Mouse (Mus musculus): Measurements from ENCODE around the gene Dph3. TPM values are rescaled to one million over a fixed set of nuclear protein-coding genes. Genes with fewer than 3 reads are reported as not detected.

Dph3 gene
- polyA plus RNA-seq, 1 experiment: 19.5 TPM

DNA sequence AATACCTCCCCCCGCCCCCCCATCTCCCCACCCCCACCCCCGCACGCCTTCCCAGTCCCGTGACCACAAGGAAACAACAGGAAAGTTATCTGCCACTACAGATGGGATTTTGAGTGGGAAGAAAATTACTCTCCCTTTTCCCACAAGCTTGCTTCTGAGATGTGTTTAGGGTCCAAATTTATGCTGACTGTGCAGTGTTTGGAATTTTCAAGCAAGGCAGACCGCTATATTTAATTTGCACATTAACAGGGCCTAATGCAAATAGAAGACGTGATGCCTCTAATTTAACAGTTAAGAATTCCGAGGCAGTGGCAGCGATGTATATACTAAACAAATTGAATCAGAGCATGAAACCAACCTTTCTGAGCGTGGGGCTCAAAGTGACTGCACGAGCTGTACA is 30.7 kb downstream of the Dph3 start:
- WGBS: 93% methylated on average over 10 of the region's 10 CpGs
- Histone ChIP-seq H3K4me1 (replicated peaks; ENCODE audit: control insufficient read depth, insufficient read depth, low read length) (no peaks in the 10 kb centered on the region), H3K27ac (ENCODE audit: control insufficient read depth, insufficient read depth, low read length) (no peak overlapping the region), H3K36me3 (ENCODE audit: control insufficient read depth, insufficient read depth, low read length) (no peaks in the 10 kb centered on the region), H3K27me3 (ENCODE audit: control insufficient read depth, insufficient read depth, low read length) (no peaks in the 10 kb centered on the region), H3K4me3 (ENCODE audit: control insufficient read depth, insufficient read depth, low read length) (no peak overlapping the region)
- DNase-seq: no peak
- TF ChIP-seq CTCF (IDR thresholded peaks at IDR 0.05; ENCODE audit: borderline replicate concordance, control insufficient read depth, extremely low read depth, insufficient read depth, low read length, poor library complexity) (no peak), POLR2A (IDR thresholded peaks at IDR 0.05; ENCODE audit: control insufficient read depth, extremely low read depth, insufficient read depth, low read length, poor library complexity) (no peak)

DNA sequence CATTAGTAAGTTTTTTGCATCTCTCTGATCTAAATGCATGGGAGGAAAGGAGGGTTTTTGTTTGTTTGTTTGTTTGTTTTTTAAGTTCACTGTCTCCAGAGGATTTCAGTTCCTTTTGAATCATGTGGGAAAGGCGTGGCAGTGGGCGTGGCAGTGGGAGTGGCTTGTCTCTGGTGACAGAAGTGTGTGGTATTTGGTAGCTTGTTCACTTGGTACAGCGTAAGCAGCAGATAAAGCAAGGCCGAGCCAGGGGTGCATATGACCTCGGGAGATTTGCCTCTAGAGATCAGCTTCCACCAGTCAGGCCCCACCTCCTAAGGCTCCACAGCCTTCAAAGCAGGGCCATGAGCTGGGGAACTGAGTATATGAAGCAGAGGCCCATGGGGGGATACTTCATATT is 31.6 kb downstream of the Dph3 start:
- WGBS: 90% methylated on average over 5 of the region's 5 CpGs
- DNase-seq: no peak
- Histone ChIP-seq H3K4me3 (ENCODE audit: control insufficient read depth, insufficient read depth, low read length) (no peak overlapping the region), H3K27ac (ENCODE audit: control insufficient read depth, insufficient read depth, low read length) (no peak overlapping the region), H3K27me3 (ENCODE audit: control insufficient read depth, insufficient read depth, low read length) (no peaks in the 10 kb centered on the region), H3K4me1 (replicated peaks; ENCODE audit: control insufficient read depth, insufficient read depth, low read length) (no peaks in the 10 kb centered on the region), H3K36me3 (ENCODE audit: control insufficient read depth, insufficient read depth, low read length) (no peaks in the 10 kb centered on the region)
- TF ChIP-seq CTCF (IDR thresholded peaks at IDR 0.05; ENCODE audit: borderline replicate concordance, control insufficient read depth, extremely low read depth, insufficient read depth, low read length, poor library complexity) (no peak), POLR2A (IDR thresholded peaks at IDR 0.05; ENCODE audit: control insufficient read depth, extremely low read depth, insufficient read depth, low read length, poor library complexity) (no peak)

DNA sequence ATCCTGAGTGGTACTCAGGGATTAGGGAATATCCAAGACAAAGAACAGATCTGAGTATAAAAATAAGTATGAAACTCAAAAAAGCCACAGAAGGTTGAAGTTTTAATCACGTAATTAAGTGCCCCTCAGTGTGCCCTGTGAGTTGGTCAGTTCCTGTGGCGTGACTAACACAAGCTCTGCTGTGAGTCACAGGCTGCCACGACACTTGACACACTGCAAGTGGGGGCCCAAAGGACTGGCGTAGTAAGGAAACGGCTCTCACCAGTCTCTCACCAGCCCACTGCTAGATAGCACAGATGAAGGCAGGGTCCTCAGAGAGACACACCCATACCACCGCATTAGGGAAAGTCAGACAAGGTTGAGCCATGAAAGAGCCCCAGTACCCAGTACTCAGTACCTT is 35.4 kb downstream of the Dph3 start:
- no peaks in the 10 kb centered on the region for H3K27me3 ChIP-seq (ENCODE audit: control insufficient read depth, insufficient read depth, low read length)
- WGBS: 89% methylated on average over 6 of the region's 6 CpGs
- no peaks in the 10 kb centered on the region for H3K4me1 ChIP-seq (replicated peaks; ENCODE audit: control insufficient read depth, insufficient read depth, low read length)
- no peak overlapping the region for H3K4me3 ChIP-seq (ENCODE audit: control insufficient read depth, insufficient read depth, low read length)
- DNase-seq: no peak
- H3K27ac ChIP-seq (ENCODE audit: control insufficient read depth, insufficient read depth, low read length): no peak overlapping the region
- H3K36me3 ChIP-seq (ENCODE audit: control insufficient read depth, insufficient read depth, low read length): no peaks in the 10 kb centered on the region
- TF ChIP-seq POLR2A (IDR thresholded peaks at IDR 0.05; ENCODE audit: control insufficient read depth, extremely low read depth, insufficient read depth, low read length, poor library complexity): no peak
- TF ChIP-seq CTCF (IDR thresholded peaks at IDR 0.05; ENCODE audit: borderline replicate concordance, control insufficient read depth, extremely low read depth, insufficient read depth, low read length, poor library complexity): no peak

- no peak for TF ChIP-seq POLR2A (IDR thresholded peaks at IDR 0.05; ENCODE audit: control insufficient read depth, extremely low read depth, insufficient read depth, low read length, poor library complexity)
- no peak for TF ChIP-seq CTCF (IDR thresholded peaks at IDR 0.05; ENCODE audit: borderline replicate concordance, control insufficient read depth, extremely low read depth, insufficient read depth, low read length, poor library complexity)
- Histone ChIP-seq H3K4me1 (replicated peaks; ENCODE audit: control insufficient read depth, insufficient read depth, low read length) (no peaks in the 10 kb centered on the region), H3K27ac (ENCODE audit: control insufficient read depth, insufficient read depth, low read length) (no peak overlapping the region), H3K27me3 (ENCODE audit: control insufficient read depth, insufficient read depth, low read length) (no peaks in the 10 kb centered on the region), H3K4me3 (ENCODE audit: control insufficient read depth, insufficient read depth, low read length) (no peak overlapping the region), H3K36me3 (ENCODE audit: control insufficient read depth, insufficient read depth, low read length) (no peaks in the 10 kb centered on the region)
- WGBS: 93% methylated on average over 8 of the region's 8 CpGs
- no peak for DNase-seq
Measured at GRCm38 (mm10) chr14:32046357-32046756, 39.2 kb downstream of the Dph3 start.

- Histone ChIP-seq H3K4me1 (replicated peaks; ENCODE audit: control insufficient read depth, insufficient read depth, low read length) (no peaks in the 10 kb centered on the region), H3K27me3 (ENCODE audit: control insufficient read depth, insufficient read depth, low read length) (no peaks in the 10 kb centered on the region), H3K36me3 (ENCODE audit: control insufficient read depth, insufficient read depth, low read length) (no peaks in the 10 kb centered on the region), H3K27ac (ENCODE audit: control insufficient read depth, insufficient read depth, low read length) (no peak overlapping the region), H3K4me3 (ENCODE audit: control insufficient read depth, insufficient read depth, low read length) (no peak overlapping the region)
- no peak for DNase-seq
- TF ChIP-seq POLR2A (IDR thresholded peaks at IDR 0.05; ENCODE audit: control insufficient read depth, extremely low read depth, insufficient read depth, low read length, poor library complexity): no peak
- TF ChIP-seq CTCF (IDR thresholded peaks at IDR 0.05; ENCODE audit: borderline replicate concordance, control insufficient read depth, extremely low read depth, insufficient read depth, low read length, poor library complexity): no peak
- 74% methylated on average over 5 of the region's 5 CpGs for WGBS
Measured at GRCm38 (mm10) chr14:32042108-32042507, 43.4 kb downstream of the Dph3 start.

DNA sequence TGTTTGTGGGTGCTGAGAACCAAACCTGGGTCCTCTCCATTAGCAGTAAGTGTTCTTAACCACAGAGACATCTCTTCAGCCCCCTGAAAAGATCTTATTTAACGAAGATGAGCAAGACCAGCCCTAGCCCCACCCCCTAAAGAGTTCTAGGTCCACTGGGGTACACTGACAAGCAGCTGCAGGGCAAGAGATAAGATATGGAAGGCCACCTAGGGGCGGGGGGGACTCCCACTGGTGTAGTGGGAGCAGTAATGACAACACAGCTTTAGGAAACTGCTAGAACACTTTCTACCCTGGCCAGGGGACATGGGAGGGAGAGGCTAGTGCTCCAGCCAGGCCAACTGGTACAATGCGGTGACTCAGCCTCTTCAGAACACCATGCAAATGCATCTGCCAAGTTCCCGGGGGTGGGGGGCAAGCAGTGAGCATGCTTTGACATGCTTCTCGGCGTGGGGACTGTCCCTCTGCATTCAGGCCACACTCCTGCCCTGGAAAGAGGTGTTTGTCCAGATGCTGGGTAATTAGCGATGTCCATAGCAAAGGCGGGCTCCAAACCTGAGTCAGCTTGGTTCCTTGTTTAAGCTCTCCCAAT is 47.8 kb downstream of the Dph3 start:
- Histone ChIP-seq H3K27ac (ENCODE audit: control insufficient read depth, insufficient read depth, low read length) (no peak overlapping the region), H3K4me1 (replicated peaks; ENCODE audit: control insufficient read depth, insufficient read depth, low read length) (no peaks in the 10 kb centered on the region), H3K36me3 (ENCODE audit: control insufficient read depth, insufficient read depth, low read length) (no peaks in the 10 kb centered on the region), H3K4me3 (ENCODE audit: control insufficient read depth, insufficient read depth, low read length) (no peak overlapping the region), H3K27me3 (ENCODE audit: control insufficient read depth, insufficient read depth, low read length) (no peaks in the 10 kb centered on the region)
- no peak for DNase-seq
- no peak for TF ChIP-seq POLR2A (IDR thresholded peaks at IDR 0.05; ENCODE audit: control insufficient read depth, extremely low read depth, insufficient read depth, low read length, poor library complexity)
- TF ChIP-seq CTCF (IDR thresholded peaks at IDR 0.05; ENCODE audit: borderline replicate concordance, control insufficient read depth, extremely low read depth, insufficient read depth, low read length, poor library complexity): no peak
- 85% methylated on average over 8 of the region's 8 CpGs for WGBS

GRCm38 (mm10) chr14:32036482-32036881 is 49.0 kb downstream of the Dph3 start:
- Histone ChIP-seq H3K27me3 (ENCODE audit: control insufficient read depth, insufficient read depth, low read length) (no peaks in the 10 kb centered on the region), H3K4me1 (replicated peaks; ENCODE audit: control insufficient read depth, insufficient read depth, low read length) (no peaks in the 10 kb centered on the region), H3K4me3 (ENCODE audit: control insufficient read depth, insufficient read depth, low read length) (no peak overlapping the region), H3K36me3 (ENCODE audit: control insufficient read depth, insufficient read depth, low read length) (no peaks in the 10 kb centered on the region), H3K27ac (ENCODE audit: control insufficient read depth, insufficient read depth, low read length) (no peak overlapping the region)
- TF ChIP-seq CTCF (IDR thresholded peaks at IDR 0.05; ENCODE audit: borderline replicate concordance, control insufficient read depth, extremely low read depth, insufficient read depth, low read length, poor library complexity) (no peak), POLR2A (IDR thresholded peaks at IDR 0.05; ENCODE audit: control insufficient read depth, extremely low read depth, insufficient read depth, low read length, poor library complexity) (no peak)
- DNase-seq: no peak
- 89% methylated on average over 5 of the region's 5 CpGs for WGBS

All from thymus, adult 2 months (tissue).